Mouse (Mus musculus) embryo, embryonic 9.5 days (tissue): ENCODE data around the gene Fam117a.
"Not testable (repeated sequence)": the region's sequence is repeated elsewhere in the genome, so short reads cannot be mapped to it uniquely, and the experiment has no call there.

Source experiments
- DNase-seq: peaks from one replicate; pipeline ENCODE4 v3.0.0-alpha.2; 2017; ENCODE audit errors: extremely low spot score

Fam117a gene

GRCm38 (mm10) chr11:95392223-95392667, 55.4 kb downstream of the Fam117a start:
- DNase-seq = no peak

- no peak for DNase-seq
Measured at GRCm38 (mm10) chr11:95392708-95393499, 56.1 kb downstream of the Fam117a start.

GRCm38 (mm10) chr11:95393500-95393816, 56.6 kb downstream of the Fam117a start:
- no peak for DNase-seq

- no peak for DNase-seq
Measured at GRCm38 (mm10) chr11:95394112-95394511, 57.3 kb downstream of the Fam117a start.

- no peak for DNase-seq
Measured at GRCm38 (mm10) chr11:95396548-95396947, 59.7 kb downstream of the Fam117a start.

DNA sequence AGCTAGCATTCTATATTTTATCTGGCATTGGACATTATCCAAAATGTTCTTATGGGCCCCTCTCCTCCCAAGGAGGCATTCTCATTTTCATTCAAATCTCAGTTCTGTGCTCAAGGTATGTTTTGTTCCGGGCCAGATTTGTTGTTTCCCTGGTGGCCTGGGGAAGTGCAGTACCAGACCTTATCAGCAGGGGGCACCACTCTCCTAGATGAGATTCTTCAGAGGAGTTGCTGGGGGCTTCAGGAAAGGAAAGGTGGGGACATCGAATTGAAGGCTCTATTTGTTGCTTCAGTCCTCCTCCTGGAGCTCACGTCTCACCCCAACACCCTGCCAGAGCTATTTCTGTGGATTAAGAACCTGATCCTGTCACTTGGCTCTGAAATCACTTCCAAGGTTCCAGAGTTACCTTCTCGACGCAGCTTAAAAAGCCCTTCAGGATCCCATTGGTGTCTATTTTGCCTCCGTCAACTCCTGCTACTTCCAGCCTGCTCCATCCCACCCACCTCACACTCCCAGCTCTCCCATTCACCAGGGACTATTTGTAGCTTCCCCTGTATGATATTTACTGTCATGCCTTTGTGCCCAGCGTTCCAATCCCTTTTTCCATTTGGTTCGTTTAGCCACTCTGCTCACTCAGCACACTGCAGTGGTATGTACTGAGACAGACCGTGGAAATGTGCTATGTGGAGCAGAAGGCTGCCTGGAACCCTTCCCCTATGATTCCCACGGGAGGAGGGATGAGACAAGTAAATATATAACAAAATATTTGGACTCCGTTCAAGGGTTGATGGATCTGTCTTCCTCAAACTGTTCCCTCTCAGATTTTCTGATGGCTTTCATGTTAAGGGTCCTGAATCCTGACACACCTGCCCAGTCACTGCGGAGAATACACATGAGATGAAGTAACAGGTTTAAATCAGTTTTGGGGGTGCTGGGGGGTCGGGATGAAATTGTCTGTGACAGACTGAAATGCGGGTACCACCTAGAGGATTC, 61.3 kb downstream of the Fam117a start:
- peak; percentile 73 for DNase-seq

GRCm38 (mm10) chr11:95399520-95400020, 62.8 kb downstream of the Fam117a start:
- no peak for DNase-seq

DNA sequence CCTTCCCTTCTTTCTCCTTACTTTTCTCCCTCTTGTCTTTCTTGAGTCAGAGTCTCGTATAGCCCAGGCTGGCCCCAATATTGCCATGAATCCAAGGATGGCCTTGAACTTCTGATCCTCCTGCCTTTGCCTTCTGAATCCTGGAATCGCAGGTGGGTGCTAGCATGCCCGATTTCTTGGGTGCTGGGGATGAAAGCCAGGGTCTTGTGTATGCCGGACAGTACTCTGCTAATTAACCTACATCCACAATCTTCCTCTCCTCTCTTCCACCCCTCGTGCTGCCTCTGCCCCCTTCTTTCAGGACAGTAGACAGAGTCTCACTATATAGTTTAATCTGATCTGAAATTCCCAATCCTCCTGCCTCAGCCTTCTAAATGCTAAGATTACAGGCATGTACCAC, 64.8 kb downstream of the Fam117a start:
- no peak for DNase-seq

GRCm38 (mm10) chr11:95402196-95402595, 65.4 kb downstream of the Fam117a start:
- DNase-seq = peak; percentile 45

DNA sequence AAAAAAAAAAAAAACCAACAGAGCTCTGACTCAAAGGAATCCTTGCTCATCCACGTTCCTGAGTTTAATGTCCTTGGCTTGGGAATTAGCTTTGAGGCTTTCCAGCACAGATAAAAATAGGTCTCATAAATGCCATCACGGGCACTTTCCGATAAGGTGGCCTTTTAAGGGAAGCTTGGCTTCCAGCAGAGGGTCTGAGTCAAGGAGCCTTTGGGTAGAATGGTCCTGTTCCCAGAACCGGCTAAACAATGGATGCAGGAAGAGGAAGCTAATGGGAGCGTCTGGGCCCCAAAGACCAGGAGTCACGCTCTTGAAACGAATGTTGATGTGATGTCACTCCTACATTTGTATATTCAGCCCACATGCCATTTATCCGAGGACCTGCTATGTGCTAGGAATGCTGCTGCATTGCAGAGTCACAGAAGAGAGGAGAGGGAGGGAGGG, 65.9 kb downstream of the Fam117a start:
- DNase-seq = peak; percentile 28

DNA sequence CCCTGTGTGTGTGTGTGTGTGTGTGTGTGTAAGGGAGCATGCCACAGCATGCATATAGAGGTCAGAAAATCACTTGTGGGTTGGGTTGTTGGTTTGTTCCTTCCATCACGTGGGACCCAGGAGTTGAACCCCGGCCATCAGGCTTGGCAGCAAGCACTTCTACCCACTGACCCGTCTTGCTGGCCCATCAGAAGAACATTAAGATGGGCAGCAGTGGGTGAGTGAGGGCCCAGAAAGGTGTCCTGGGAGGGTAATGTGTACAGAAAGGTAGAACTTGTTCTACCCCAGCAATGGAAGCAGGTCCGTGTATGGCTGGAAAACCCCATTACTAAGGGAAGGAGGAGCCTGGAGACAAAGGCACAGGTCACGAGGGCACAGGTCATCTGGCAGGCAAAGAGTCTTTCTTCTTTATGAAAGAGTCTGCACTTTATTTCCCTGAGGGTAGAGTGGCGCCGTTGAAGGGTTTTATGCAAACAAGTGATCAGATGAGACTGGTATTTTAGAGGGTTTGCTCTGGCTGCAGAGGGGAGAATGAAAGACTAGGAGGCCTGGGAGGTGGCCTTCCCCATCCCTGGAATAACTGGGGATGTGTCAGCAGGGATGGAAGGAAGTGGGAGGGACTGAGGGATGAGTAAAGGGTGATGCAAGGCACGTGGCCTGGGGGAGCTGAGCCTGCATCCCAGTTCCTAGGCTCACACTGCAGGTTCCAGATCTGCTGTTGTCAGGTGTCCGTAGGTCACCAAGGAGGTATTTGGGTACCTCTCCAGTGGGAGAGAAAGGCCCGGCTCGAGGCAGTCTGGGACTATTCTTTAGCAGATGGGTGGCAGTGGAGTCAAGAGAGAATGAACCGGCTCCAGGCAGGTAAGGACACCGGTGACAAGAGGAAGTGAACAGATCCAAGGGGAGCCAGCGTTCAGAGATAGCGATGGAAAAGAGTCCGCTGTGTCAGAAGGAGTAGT, 66.8 kb downstream of the Fam117a start:
- peak; percentile 53 for DNase-seq

GRCm38 (mm10) chr11:95405771-95406170, 69.0 kb downstream of the Fam117a start:
- no peak for DNase-seq

DNA sequence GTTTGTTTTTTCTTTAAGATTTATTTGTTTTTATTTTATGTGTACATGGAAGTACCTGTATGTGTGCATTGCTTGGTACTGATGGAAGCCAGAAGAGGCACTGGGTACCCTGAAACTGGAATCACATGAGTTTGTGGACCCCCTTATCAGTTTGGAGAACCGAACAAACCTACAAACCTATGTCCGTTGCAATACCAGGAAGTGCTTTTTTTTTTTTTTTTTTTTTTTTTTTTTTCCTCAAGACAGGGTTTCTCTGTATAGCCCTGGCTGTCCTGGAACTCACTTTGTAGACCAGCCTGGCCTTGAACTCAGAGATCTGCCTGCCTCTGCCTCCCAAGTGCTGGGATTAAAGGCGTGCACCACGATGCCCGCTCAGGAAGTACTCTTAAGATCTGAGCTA, 69.6 kb downstream of the Fam117a start:
- not testable (repeated sequence) for DNase-seq

- DNase-seq = no peak
Measured at GRCm38 (mm10) chr11:95409450-95410112, 72.8 kb downstream of the Fam117a start.

- no peak for DNase-seq
Measured at GRCm38 (mm10) chr11:95411453-95412013, 74.7 kb downstream of the Fam117a start.

DNA sequence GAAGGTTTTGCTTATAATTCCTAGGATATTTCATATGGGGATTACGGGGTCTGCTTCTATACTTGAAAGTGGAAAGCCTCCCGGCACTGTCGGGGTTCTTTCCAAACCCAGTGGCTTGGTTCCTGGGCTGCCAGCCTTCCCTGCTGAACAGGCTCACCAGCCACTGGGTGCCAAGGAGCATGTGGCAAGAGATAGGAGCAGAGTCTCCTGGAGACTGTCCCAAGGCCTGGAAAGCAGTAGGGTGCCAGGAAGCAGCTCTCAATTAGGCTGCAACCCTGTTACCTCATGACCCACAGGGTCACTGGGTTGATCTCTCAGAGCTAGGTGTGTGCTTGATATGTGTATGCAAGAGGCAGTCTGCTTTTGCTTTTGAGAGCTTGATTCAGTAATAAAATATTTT, 75.8 kb downstream of the Fam117a start:
- no peak for DNase-seq

DNA sequence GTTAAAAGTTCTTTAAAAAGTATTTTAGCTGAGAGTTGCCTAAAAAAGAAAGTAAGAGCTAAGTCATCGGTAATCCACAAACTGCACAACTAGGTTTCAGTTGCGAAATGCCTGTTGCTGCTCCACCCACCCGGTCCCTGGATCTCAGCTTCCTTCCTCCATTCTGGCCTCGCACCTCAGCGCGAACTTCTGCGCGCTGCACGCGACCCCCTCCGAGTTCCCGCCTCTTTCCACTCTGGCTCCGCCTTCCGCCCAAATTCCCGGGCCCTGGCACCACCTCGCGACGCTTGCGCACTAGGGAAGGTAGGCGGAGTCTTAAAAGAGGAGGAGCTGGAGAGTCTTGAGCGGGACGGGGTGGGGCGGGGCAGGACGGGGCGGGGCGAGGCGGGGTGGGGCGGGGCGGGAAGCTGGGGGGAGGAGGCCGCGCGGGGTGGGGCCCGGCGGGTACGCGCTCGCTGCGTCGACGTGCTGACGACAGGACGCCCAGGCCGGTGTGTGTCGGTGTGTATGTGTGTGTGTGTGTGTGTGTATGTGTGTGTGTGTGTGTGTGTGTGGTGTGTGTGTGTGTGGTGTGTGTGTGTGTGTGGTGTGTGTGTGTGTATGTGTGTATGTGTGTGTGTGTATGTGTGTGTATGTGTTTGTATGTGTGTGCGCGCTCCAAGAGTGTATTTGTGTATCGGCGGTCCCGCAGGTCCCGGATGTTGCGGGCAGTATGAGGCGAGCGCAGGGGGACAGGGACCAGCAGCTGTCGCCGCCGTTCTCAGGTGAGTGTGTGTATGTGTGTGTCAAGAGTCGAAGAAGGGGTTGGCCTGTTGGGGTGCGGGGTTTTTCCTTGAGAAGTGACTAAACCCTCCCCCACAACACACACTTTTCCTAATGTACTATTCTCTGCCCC, 77.1 kb downstream of the Fam117a start, which contains the start of gene Spop:
Gene Spop (plus strand): TSS at position 440 of the 895 bp plus-strand sequence.
- DNase-seq = peak; percentile 95

- DNase-seq = peak; percentile 98
Measured at GRCm38 (mm10) chr11:95414536-95415161, 77.8 kb downstream of the Fam117a start.

DNA sequence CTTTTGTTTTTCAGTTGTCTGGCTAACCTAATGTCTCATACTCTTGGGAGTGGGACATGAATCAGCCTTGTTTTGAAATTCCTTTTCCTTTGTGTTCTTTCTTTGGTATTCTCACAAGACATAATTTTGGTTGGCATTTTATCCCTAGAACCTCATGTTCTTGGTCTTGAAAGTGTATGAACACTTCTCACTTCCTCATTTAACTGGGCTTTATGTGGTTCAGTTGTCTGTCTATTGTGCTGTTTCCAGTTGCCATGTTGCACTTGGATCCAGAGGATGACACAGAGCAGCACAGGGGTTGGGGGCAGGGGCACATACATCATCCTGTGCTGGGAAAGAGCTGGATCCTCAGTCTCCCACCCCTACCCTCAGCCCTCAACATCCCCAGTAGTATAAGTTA, 79.1 kb downstream of the Fam117a start:
- DNase-seq = peak; percentile 30
